ENCODE assay signal across 8 mouse cellular contexts in the genomic region with DNA sequence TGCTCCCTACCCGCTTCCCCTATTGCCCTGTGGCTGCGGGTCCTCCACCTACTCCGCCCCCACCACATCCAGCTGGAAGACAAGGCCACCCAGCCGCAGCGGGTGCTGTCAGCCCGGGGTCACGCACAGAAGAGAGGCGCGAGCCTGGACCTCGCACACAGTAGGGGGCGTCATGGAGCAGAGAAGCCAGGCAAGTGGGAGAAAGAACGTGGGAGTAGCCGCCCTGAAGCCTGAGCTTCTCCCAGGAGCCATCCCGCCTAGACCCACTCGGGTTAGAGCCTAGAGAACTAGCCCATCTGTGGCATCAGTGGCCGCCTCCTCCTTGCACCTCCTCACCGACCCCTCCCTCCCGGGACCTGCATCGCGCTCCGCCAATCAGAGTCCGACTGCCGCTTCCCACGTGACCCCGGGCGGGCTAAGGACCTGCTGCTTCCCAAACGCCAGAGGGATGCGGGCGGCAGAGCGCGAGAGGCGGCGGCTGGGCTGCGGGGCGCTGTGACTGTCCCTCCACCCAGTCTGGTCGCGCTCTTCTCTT. TPM values are rescaled to one million over a fixed set of nuclear protein-coding genes. Genes with fewer than 3 reads are reported as not detected.
DNase-seq lines count a peak whose midpoint lies in the region; ATAC-seq and TF ChIP-seq lines count a peak whose summit lies in the region.

No protein-coding gene starts in this region.

- no peaks in the 10 kb centered on the region for H3K36me3 ChIP-seq in hindbrain, embryonic 13.5 days
- H3K36me3 ChIP-seq in lung, embryonic 15.5 days, result no peaks in the 10 kb centered on the region

- ATAC-seq in Patski, result peak; percentile 88
- ATAC-seq in hindbrain, embryonic 13.5 days (ENCODE audit: low FRiP score), result peak; percentile 96
- ATAC-seq in lung, embryonic 15.5 days (ENCODE audit: borderline replicate concordance, extremely low read depth, low FRiP score, low TSS enrichment), result peak; percentile 97

- H3K9me3 ChIP-seq in hindbrain, embryonic 13.5 days, result no peaks in the 10 kb centered on the region
- no peaks in the 10 kb centered on the region for H3K9me3 ChIP-seq in lung, embryonic 15.5 days

- WGBS in hindbrain, embryonic 13.5 days, result under 1% methylated on average over 36 of the region's 37 CpGs
- WGBS in lung, embryonic 15.5 days, result under 1% methylated on average over 37 of the region's 37 CpGs

- in situ Hi-C loops in Patski (cut with MboI; ENCODE audit: low pct_unique_long_range_greater_than_20kb), result no loop called here

- H3K4me2 ChIP-seq in hindbrain, embryonic 13.5 days, result peak overlapping the region; percentile 78
- H3K4me2 ChIP-seq in lung, embryonic 15.5 days, result peak overlapping the region; percentile 98

- peaks cover 12% of the 10 kb centered on the region for H3K4me1 ChIP-seq in hindbrain, embryonic 13.5 days (replicated peaks)
- H3K4me1 ChIP-seq in lung, embryonic 15.5 days, result peaks cover 14% of the 10 kb centered on the region

- H3K9ac ChIP-seq in hindbrain, embryonic 13.5 days, result peak overlapping the region; percentile 85
- peak overlapping the region; percentile 39 for H3K9ac ChIP-seq in lung, embryonic 15.5 days

- POLR2A ChIA-PET in Patski (lab: Charles Lee), result no interaction called here

- TF ChIP-seq CTCF in Patski (IDR thresholded peaks at IDR 0.05), result peak; percentile 59

- no peak for DNase-seq in Patski (ENCODE audit: low read depth, low spot score)
- DNase-seq in cerebellum, postnatal 36 days, result peak; percentile 98 to 99
- peak; percentile 96 to 98 for DNase-seq in frontal cortex, postnatal 36 days (ENCODE audit: low spot score in 2 of 2)
- DNase-seq in layer of hippocampus, postnatal 10 days (ENCODE audit: low spot score in 2 of 2), result peak; percentile 90 to 96
- peak; percentile 60 for DNase-seq in ovary, postnatal 14 days (ENCODE audit: low spot score)
- DNase-seq in urinary bladder, adult 18-20 months (ENCODE audit: low spot score in 2 of 2), result peak; percentile 35 to 74

- H3K27ac ChIP-seq in hindbrain, embryonic 13.5 days, result peak overlapping the region; percentile 97
- H3K27ac ChIP-seq in lung, embryonic 15.5 days, result no peak overlapping the region

- H3K4me3 ChIP-seq in hindbrain, embryonic 13.5 days, result peak overlapping the region; percentile 83
- peak overlapping the region; percentile 57 for H3K4me3 ChIP-seq in lung, embryonic 15.5 days

- CTCF ChIA-PET in Patski (lab: Charles Lee), result interaction anchor here (0.7 to 0.9 kb wide), 3 partner anchors 14 to 667 kb away, joined by 3 read pairs; no protein-coding TSS in a partner anchor

- H3K27me3 ChIP-seq in Patski, result peaks cover 83% of the 10 kb centered on the region
- H3K27me3 ChIP-seq in hindbrain, embryonic 13.5 days, result 0 out of 2 replicates have a peak, but pooled peaks cover 3% of the 10 kb centered on the region
- H3K27me3 ChIP-seq in lung, embryonic 15.5 days, result peaks cover 42% of the 10 kb centered on the region; the same call in 1 of the 2 replicates

RNA-seq across cellular contexts. Expression of gene Tmeff2, which starts 26.7 kb away (rescaled TPM):
- 0.12 TPM for polyA plus RNA-seq in Patski (2021)
- 64.7 and 78.6 TPM in 2 replicates for polyA plus RNA-seq in hindbrain, embryonic 13.5 days (2015; fragmentation: Nextera tagmentation; extraction: Ambion mirVana)
- 10 to 100 TPM; 40.1 to 42.0 TPM for total RNA-seq in layer of hippocampus, postnatal 10 days (2021)
- polyA plus RNA-seq in lung, embryonic 15.5 days (2015; fragmentation: Nextera tagmentation; extraction: Ambion mirVana), result 2.4 and 3.4 TPM in 2 replicates

Comparison
In these comparisons a context has a peak if more than half of its experiments do, and no peak if none do; other contexts are left out.
1. RNA of gene Tmeff2, which starts 26.7 kb away (polyA plus RNA-seq): 64.7 to 78.6 TPM in hindbrain, embryonic 13.5 days; 2.4 to 3.4 TPM in lung, embryonic 15.5 days and 0.12 TPM in Patski (single experiment); every median in the first group is over 10 times any median in the second.
2. Peak in every context shown above with its lines, with median percentiles within 50 percentile points of each other: ATAC-seq.